Mouse (Mus musculus): Measurements from ENCODE around the gene Fam171a2. TPM values are rescaled to one million over a fixed set of nuclear protein-coding genes. Genes with fewer than 3 reads are reported as not detected.

Fam171a2 gene
- total and polyA plus RNA-seq, 2 experiments from 2014 or later, result 1.7 to 40.8 TPM

DNA sequence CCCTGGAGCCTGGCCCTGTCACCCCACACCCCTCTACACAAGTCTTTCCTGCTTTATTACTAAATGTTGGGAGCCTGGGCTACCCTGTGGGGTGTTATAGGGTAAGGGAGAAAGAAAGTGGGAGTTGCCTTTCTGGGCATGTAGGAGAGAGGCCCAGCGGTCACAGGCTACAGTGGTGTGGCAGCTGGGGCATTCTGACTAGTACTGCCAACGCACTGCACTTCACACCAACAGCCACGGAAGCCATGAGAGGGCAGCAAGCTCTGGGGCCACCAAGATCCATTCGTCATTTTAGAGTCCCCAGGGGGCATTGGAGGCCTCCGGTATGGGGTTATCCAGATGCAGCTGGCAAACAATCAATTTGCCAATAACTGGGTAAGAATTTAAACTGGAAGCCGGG, 5.4 kb downstream of the Fam171a2 start:
- Histone ChIP-seq H3K9me3 (replicated peaks; ENCODE audit: control insufficient read depth, low read length) (no peaks in the 10 kb centered on the region), H3K27me3 (ENCODE audit: control insufficient read depth, insufficient read depth, low read length) (no peaks in the 10 kb centered on the region), H3K4me2 (ENCODE audit: low read depth, low read length) (no peak overlapping the region), H3K9ac (replicated peaks; ENCODE audit: low read depth, low read length) (no peak overlapping the region), H3K36me3 (replicated peaks; ENCODE audit: control insufficient read depth, insufficient read depth, low read length) (peaks cover 22% of the 10 kb centered on the region), H3K4me1 (ENCODE audit: control insufficient read depth, insufficient read depth) (peaks cover 33% of the 10 kb centered on the region), H3K27ac (ENCODE audit: low read depth) (peak overlapping the region; percentile 40; the same call in 1 of the 2 replicates), H3K4me3 (ENCODE audit: low read depth, low read length) (no peak overlapping the region)
- 80% methylated on average over 6 of the region's 6 CpGs for WGBS
- ATAC-seq (ENCODE audit: insufficient read depth, low read depth) (no peak), DNase-seq (ENCODE audit: low spot score) (no peak)
- TF ChIP-seq CTCF (IDR thresholded peaks at IDR 0.05; ENCODE audit: low read depth), result no peak
- TF ChIP-seq EP300 (IDR thresholded peaks at IDR 0.05; ENCODE audit: low read depth), result no peak

DNA sequence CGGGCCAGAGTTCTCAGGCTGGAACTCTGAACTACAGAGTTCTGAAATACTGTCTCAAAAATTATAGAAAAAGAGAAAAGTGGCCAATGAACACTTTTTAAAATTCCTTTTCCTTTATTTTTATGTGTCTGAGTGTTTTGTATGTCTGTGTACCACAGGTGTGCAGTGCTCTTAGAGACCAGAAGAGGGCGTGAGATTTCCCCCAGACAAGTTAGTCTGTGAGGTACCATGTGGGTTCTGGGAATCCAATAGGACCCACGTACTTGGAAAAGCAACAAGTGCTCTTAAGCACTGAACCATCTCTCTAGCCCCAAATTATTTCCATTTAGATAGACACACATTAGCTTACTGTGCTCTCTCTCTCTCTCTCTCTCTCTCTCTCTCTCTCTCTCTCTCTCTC, 6.0 kb downstream of the Fam171a2 start:
- WGBS, result 79% methylated on average over 3 of the region's 3 CpGs
- H3K27ac ChIP-seq (ENCODE audit: low read depth), result no peak overlapping the region
- no peak for ATAC-seq (ENCODE audit: insufficient read depth, low read depth)
- DNase-seq (ENCODE audit: low spot score), result no peak
- H3K36me3 ChIP-seq (replicated peaks; ENCODE audit: control insufficient read depth, insufficient read depth, low read length), result peaks cover 23% of the 10 kb centered on the region
- TF ChIP-seq CTCF (IDR thresholded peaks at IDR 0.05; ENCODE audit: low read depth), result peak; percentile 12; the same call in 1 of the 2 replicates
- no peak for TF ChIP-seq EP300 (IDR thresholded peaks at IDR 0.05; ENCODE audit: low read depth)
- no peak overlapping the region for H3K9ac ChIP-seq (replicated peaks; ENCODE audit: low read depth, low read length)
- H3K9me3 ChIP-seq (replicated peaks; ENCODE audit: control insufficient read depth, low read length), result no peaks in the 10 kb centered on the region
- H3K27me3 ChIP-seq (ENCODE audit: control insufficient read depth, insufficient read depth, low read length), result no peaks in the 10 kb centered on the region
- H3K4me3 ChIP-seq (ENCODE audit: low read depth, low read length), result no peak overlapping the region
- H3K4me2 ChIP-seq (ENCODE audit: low read depth, low read length), result no peak overlapping the region
- H3K4me1 ChIP-seq (ENCODE audit: control insufficient read depth, insufficient read depth), result peaks cover 32% of the 10 kb centered on the region

DNA sequence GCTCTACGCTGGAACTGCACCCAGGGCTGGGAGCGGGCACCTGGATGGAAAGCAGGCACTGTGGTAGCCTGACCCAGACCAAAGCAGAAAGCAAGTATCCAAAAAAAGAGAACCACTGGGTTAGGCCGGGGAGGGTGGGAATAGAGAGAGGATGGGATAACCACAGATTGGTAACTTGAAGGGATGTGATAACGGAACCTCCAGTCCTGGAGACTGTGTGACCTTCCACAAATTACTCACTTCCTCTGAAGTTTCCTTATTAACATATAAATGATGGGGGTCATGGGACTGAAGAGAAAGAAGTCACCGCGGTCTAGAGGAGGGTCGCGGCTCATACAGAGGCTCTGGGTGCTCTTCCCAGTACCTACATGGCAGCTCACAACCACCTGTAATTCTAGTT, 7.2 kb downstream of the Fam171a2 start:
- no peak overlapping the region for H3K27ac ChIP-seq (ENCODE audit: low read depth)
- peaks cover 35% of the 10 kb centered on the region for H3K36me3 ChIP-seq (replicated peaks; ENCODE audit: control insufficient read depth, insufficient read depth, low read length)
- no peak overlapping the region for H3K9ac ChIP-seq (replicated peaks; ENCODE audit: low read depth, low read length)
- ATAC-seq (ENCODE audit: insufficient read depth, low read depth) (no peak), DNase-seq (ENCODE audit: low spot score) (no peak)
- H3K4me2 ChIP-seq (ENCODE audit: low read depth, low read length), result no peak overlapping the region
- WGBS, result 87% methylated on average over 8 of the region's 8 CpGs
- H3K4me3 ChIP-seq (ENCODE audit: low read depth, low read length), result no peak overlapping the region
- no peak for TF ChIP-seq EP300 (IDR thresholded peaks at IDR 0.05; ENCODE audit: low read depth)
- no peak for TF ChIP-seq CTCF (IDR thresholded peaks at IDR 0.05; ENCODE audit: low read depth)
- no peaks in the 10 kb centered on the region for H3K27me3 ChIP-seq (ENCODE audit: control insufficient read depth, insufficient read depth, low read length)
- H3K4me1 ChIP-seq (ENCODE audit: control insufficient read depth, insufficient read depth), result peaks cover 20% of the 10 kb centered on the region
- no peaks in the 10 kb centered on the region for H3K9me3 ChIP-seq (replicated peaks; ENCODE audit: control insufficient read depth, low read length)

DNA sequence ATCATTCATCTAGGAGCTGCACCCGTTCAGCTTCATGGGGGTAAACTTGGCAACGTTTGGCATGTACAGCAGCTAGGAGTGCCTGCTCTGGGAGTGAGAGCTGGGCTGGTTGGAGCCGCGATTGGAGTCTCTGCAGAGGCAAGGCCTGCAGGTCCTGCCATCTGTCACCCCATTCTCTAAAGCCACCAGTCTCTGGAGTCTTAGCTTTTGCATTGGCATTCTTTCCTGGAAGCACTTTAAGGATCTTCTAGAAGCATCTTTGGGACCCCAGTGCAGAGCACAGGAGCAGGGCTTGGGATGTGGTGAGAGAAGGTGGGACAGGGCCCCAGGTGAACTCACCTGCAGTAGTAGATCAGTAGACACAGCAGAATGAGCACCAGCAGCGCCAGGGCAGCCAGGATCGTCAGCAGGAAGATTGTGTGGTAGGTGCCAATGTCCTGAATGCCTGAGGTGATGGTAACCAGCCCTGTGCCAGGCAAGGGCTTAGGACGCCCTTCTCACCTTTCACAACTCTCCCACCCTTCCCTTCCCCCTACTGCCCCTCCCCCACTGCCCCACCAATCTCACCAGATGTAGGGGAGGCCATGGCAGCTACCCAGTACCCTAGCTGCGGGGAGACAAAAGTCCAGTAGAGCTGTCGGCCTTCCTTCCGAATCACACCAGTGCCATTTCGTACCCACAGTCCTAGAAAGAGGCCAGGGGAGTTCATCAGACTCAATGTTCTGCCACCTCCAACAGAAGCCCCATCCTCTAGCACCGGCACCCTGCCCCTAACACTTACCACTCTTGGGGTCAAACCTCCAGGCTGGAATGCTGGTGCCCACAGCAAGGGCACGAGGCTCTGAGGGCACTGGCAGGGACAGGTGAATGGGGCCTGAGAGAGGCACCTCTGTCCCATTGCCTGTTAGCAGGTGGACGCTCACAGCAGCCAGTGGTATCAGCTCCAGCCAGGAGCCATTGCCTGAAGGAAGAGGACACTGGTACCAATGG, 8.1 kb downstream of the Fam171a2 start:
- no peak overlapping the region for H3K9ac ChIP-seq (replicated peaks; ENCODE audit: low read depth, low read length)
- no peaks in the 10 kb centered on the region for H3K9me3 ChIP-seq (replicated peaks; ENCODE audit: control insufficient read depth, low read length)
- no peak overlapping the region for H3K27ac ChIP-seq (ENCODE audit: low read depth)
- H3K4me1 ChIP-seq (ENCODE audit: control insufficient read depth, insufficient read depth), result peaks cover 13% of the 10 kb centered on the region
- no peak overlapping the region for H3K4me2 ChIP-seq (ENCODE audit: low read depth, low read length)
- ATAC-seq (ENCODE audit: insufficient read depth, low read depth) (no peak), DNase-seq (ENCODE audit: low spot score) (no peak)
- H3K36me3 ChIP-seq (replicated peaks; ENCODE audit: control insufficient read depth, insufficient read depth, low read length), result peaks cover 41% of the 10 kb centered on the region
- TF ChIP-seq CTCF (IDR thresholded peaks at IDR 0.05; ENCODE audit: low read depth), result no peak
- no peak for TF ChIP-seq EP300 (IDR thresholded peaks at IDR 0.05; ENCODE audit: low read depth)
- 85% methylated on average over 14 of the region's 14 CpGs for WGBS
- H3K4me3 ChIP-seq (ENCODE audit: low read depth, low read length), result no peak overlapping the region
- H3K27me3 ChIP-seq (ENCODE audit: control insufficient read depth, insufficient read depth, low read length), result no peaks in the 10 kb centered on the region

DNA sequence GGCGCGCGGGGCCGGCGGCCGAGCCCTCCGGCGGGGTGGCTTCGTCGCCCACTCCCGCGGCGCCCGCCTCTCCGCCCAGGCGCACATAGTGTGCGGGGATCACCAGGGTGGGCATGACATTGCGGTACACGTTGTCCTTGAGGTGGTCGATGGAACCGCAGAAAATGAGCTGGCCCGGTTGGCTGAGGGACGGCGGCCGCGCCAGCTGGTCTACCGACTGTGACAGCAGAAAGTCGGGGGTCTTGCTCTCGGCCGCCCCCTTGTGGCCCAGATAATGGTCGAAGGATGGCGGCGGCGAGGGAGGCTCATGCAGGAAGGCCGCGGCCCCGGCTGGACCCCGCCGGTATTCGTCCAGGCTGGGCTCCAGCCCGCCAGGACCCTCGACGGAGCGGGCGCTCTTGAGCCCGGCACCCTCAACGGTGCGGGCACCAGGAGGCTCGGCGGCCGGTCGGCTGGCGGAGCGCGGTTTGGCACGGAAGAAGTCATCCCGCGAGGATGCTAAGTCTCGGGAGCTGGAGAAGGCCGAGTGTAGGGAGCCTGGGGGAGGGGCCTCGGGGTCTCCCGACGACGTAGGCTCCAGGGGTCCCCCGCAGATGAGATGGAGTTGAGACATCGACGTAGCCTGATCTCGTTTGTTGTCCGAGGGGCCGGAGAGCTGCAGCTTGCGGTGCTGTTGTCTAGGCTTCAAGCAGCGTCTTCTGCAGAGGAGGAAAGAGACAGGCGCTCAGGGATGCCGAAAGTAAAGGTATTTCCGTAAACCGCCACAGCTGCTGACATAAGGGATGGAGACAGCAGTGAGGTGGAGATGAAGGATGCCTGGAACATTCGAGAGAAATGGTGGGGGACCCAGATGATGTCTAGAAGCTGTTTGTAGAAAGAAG, 9.0 kb downstream of the Fam171a2 start:
- Histone ChIP-seq H3K36me3 (replicated peaks; ENCODE audit: control insufficient read depth, insufficient read depth, low read length) (peaks cover 41% of the 10 kb centered on the region), H3K27ac (ENCODE audit: low read depth) (peak overlapping the region; percentile 60; the same call in 1 of the 2 replicates), H3K27me3 (ENCODE audit: control insufficient read depth, insufficient read depth, low read length) (no peaks in the 10 kb centered on the region), H3K4me3 (ENCODE audit: low read depth, low read length) (peak overlapping the region; percentile 51), H3K9ac (replicated peaks; ENCODE audit: low read depth, low read length) (peak overlapping the region; percentile 62), H3K4me2 (ENCODE audit: low read depth, low read length) (peak overlapping the region; percentile 90), H3K9me3 (replicated peaks; ENCODE audit: control insufficient read depth, low read length) (no peaks in the 10 kb centered on the region), H3K4me1 (ENCODE audit: control insufficient read depth, insufficient read depth) (peaks cover 5% of the 10 kb centered on the region; the same call in 1 of the 2 replicates)
- 22% methylated on average over 70 of the region's 77 CpGs for WGBS
- no peak for TF ChIP-seq EP300 (IDR thresholded peaks at IDR 0.05; ENCODE audit: low read depth)
- peak; percentile 78 for TF ChIP-seq CTCF (IDR thresholded peaks at IDR 0.05; ENCODE audit: low read depth)
- ATAC-seq (ENCODE audit: insufficient read depth, low read depth) (peak; percentile 31), DNase-seq (ENCODE audit: low spot score) (peak; percentile 66)
